Mouse (Mus musculus): ENCODE results near the gene Wdr83. TPM values are rescaled to one million over a fixed set of nuclear protein-coding genes. Genes with fewer than 3 reads are reported as not detected.

Wdr83 gene
- total and polyA plus RNA-seq, 3 experiments, result 27.0 to 58.4 TPM; not detected in 1

- Histone ChIP-seq H3K36me3 (ENCODE audit: control insufficient read depth in 1 of 2, insufficient read depth in 2 of 2, low read length in 2 of 2) (peaks cover 2 to 8% of the 10 kb centered on the region in 2 experiments), H3K9me3 (replicated peaks; ENCODE audit: insufficient read depth, low read length) (no peaks in the 10 kb centered on the region), H3K27ac (ENCODE audit: control insufficient read depth, low read depth, low read length) (no peak overlapping the region), H3K79me2 (ENCODE audit: control insufficient read depth, insufficient read depth, low read length, poor library complexity) (peaks cover 15% of the 10 kb centered on the region), H3K27me3 (ENCODE audit: control insufficient read depth in 1 of 2, insufficient read depth in 2 of 2, low read length in 2 of 2) (no peaks in the 10 kb centered on the region), H3K4me3 (ENCODE audit: control insufficient read depth in 1 of 2, insufficient read depth in 1 of 2, low read depth in 2 of 2, low read length in 2 of 2) (0 out of 4 replicates have a peak overlapping the region, but pooled peaks of 1 of the 2 experiments have one; percentile 12), H3K4me1 (ENCODE audit: control insufficient read depth in 1 of 2, insufficient read depth in 2 of 2, low read length in 2 of 2) (peaks cover 2 to 12% of the 10 kb centered on the region in 2 experiments; a peak in 3 of 4 replicates), H3K9ac (ENCODE audit: control insufficient read depth, low read depth, low read length, poor library complexity, severe bottlenecking) (peak overlapping the region; percentile 26; the same call in 1 of the 2 replicates)
- TF ChIP-seq SIN3A (IDR thresholded peaks at IDR 0.05; ENCODE audit: low read length) (no peak), NRF1 (IDR thresholded peaks at IDR 0.05; ENCODE audit: insufficient read depth, low read depth, low read length, poor library complexity, severe bottlenecking) (no peak)
- DNase-seq (ENCODE audit: low read depth, low spot score), result no peak
These were observed 8.0 kb downstream of the Wdr83 start for GRCm38 (mm10) chr8:85073041-85073612.

- H3K9me3 ChIP-seq (replicated peaks; ENCODE audit: insufficient read depth, low read length), result no peaks in the 10 kb centered on the region
- DNase-seq (ENCODE audit: low read depth, low spot score), result peak; percentile 64
- peaks cover 2 to 12% of the 10 kb centered on the region in 2 experiments; a peak in 3 of 4 replicates for H3K4me1 ChIP-seq (ENCODE audit: control insufficient read depth in 1 of 2, insufficient read depth in 2 of 2, low read length in 2 of 2)
- peak overlapping the region; percentile 86 to 90 for H3K4me3 ChIP-seq (ENCODE audit: control insufficient read depth in 1 of 2, insufficient read depth in 1 of 2, low read depth in 2 of 2, low read length in 2 of 2)
- peak overlapping the region; percentile 94 for H3K9ac ChIP-seq (ENCODE audit: control insufficient read depth, low read depth, low read length, poor library complexity, severe bottlenecking)
- H3K27ac ChIP-seq (ENCODE audit: control insufficient read depth, low read depth, low read length), result peak overlapping the region; percentile 87
- TF ChIP-seq MEF2A (IDR thresholded peaks at IDR 0.05; ENCODE audit: extremely low read depth, insufficient replicate concordance, low read depth, low read length, poor library complexity, severe bottlenecking), result no peak
- TF ChIP-seq MYC (IDR thresholded peaks at IDR 0.05; ENCODE audit: low read depth, low read length), result 0 out of 2 replicates have a peak, but pooled peaks have one; percentile 18
- H3K36me3 ChIP-seq (ENCODE audit: control insufficient read depth in 1 of 2, insufficient read depth in 2 of 2, low read length in 2 of 2), result peaks cover under 1 to 8% of the 10 kb centered on the region in 2 experiments; a peak in 3 of 4 replicates
- peaks cover 15% of the 10 kb centered on the region for H3K79me2 ChIP-seq (ENCODE audit: control insufficient read depth, insufficient read depth, low read length, poor library complexity)
- no peaks in the 10 kb centered on the region for H3K27me3 ChIP-seq (ENCODE audit: control insufficient read depth in 1 of 2, insufficient read depth in 2 of 2, low read length in 2 of 2)
These were observed 8.7 kb downstream of the Wdr83 start for GRCm38 (mm10) chr8:85072364-85072929.

GRCm38 (mm10) chr8:85071514-85072281 lies 9.4 kb downstream of the Wdr83 start, which contains the start of gene Dhps:
Gene Dhps, plus strand, starts transcription at chr8:85071757.
- peak within 1 kb of the TSS; percentile 87 for H3K27ac ChIP-seq (ENCODE audit: control insufficient read depth, low read depth, low read length)
- H3K9me3 ChIP-seq (replicated peaks; ENCODE audit: insufficient read depth, low read length), result no peaks in the 10 kb centered on the region
- DNase-seq (ENCODE audit: low read depth, low spot score), result peak; percentile 95
- peak within 1 kb of the TSS; percentile 86 to 90 for H3K4me3 ChIP-seq (ENCODE audit: control insufficient read depth in 1 of 2, insufficient read depth in 1 of 2, low read depth in 2 of 2, low read length in 2 of 2)
- H3K79me2 ChIP-seq (ENCODE audit: control insufficient read depth, insufficient read depth, low read length, poor library complexity), result peaks cover 15% of the 10 kb centered on the region
- peak within 1 kb of the TSS; percentile 94 for H3K9ac ChIP-seq (ENCODE audit: control insufficient read depth, low read depth, low read length, poor library complexity, severe bottlenecking)
- H3K36me3 ChIP-seq (ENCODE audit: control insufficient read depth in 1 of 2, insufficient read depth in 2 of 2, low read length in 2 of 2), result peaks cover 0 to 8% of the 10 kb centered on the region in 2 experiments; a peak in 3 of 4 replicates
- H3K27me3 ChIP-seq (ENCODE audit: control insufficient read depth in 1 of 2, insufficient read depth in 2 of 2, low read length in 2 of 2), result no peaks in the 10 kb centered on the region
- peaks cover 2 to 12% of the 10 kb centered on the region in 2 experiments; a peak in 3 of 4 replicates for H3K4me1 ChIP-seq (ENCODE audit: control insufficient read depth in 1 of 2, insufficient read depth in 2 of 2, low read length in 2 of 2)
- TF ChIP-seq ETS1 (IDR thresholded peaks at IDR 0.05; ENCODE audit: low read depth, low read length) (peak; percentile 37; the same call in 1 of the 2 replicates), RAD21 (IDR thresholded peaks at IDR 0.05; ENCODE audit: low read depth, low read length) (no peak), NRF1 (IDR thresholded peaks at IDR 0.05; ENCODE audit: insufficient read depth, low read depth, low read length, poor library complexity, severe bottlenecking) (no peak), USF1 (IDR thresholded peaks at IDR 0.05; ENCODE audit: low read depth, low read length) (peak; percentile 96), GABPA (IDR thresholded peaks at IDR 0.05; ENCODE audit: low read depth, low read length) (no peak), NELFE (IDR thresholded peaks at IDR 0.05; ENCODE audit: low read depth, low read length) (peak; percentile 85), JUND (IDR thresholded peaks at IDR 0.05; ENCODE audit: low read depth, low read length) (no peak), BHLHE40 (IDR thresholded peaks at IDR 0.05; ENCODE audit: borderline replicate concordance, low read depth, low read length) (peak; percentile 94), MAZ (IDR thresholded peaks at IDR 0.05; ENCODE audit: low read depth, low read length) (peak; percentile 41; the same call in 1 of the 2 replicates), RCOR1 (IDR thresholded peaks at IDR 0.05; ENCODE audit: low read depth, low read length) (no peak), E2F4 (IDR thresholded peaks at IDR 0.05; ENCODE audit: borderline replicate concordance, low read depth, low read length) (0 out of 2 replicates have a peak, but pooled peaks have one; percentile 16), GATA1 (IDR thresholded peaks at IDR 0.05; ENCODE audit: low read depth, low read length) (no peak), KAT2A (conservative IDR thresholded peaks at IDR 0.05; ENCODE audit: low read depth, low read length) (peak; percentile 55; the same call in 1 of the 2 replicates), ZMIZ1 (IDR thresholded peaks at IDR 0.05; ENCODE audit: low read depth, low read length) (peak; percentile 80), MAX (IDR thresholded peaks at IDR 0.05; ENCODE audit: low read length) (peak; percentile 94), MXI1 (IDR thresholded peaks at IDR 0.05; ENCODE audit: low read depth, low read length) (peak; percentile 77; the same call in 1 of the 2 replicates), ZKSCAN1 (IDR thresholded peaks at IDR 0.05; ENCODE audit: low read depth, low read length) (no peak), MYB (IDR thresholded peaks at IDR 0.05; ENCODE audit: low read depth, low read length) (no peak)
